ENCODE assay signal across 14 mouse cellular contexts in genomic region chr8:122181991-122182390, GRCm38 (mm10).
A peak's percentile ranks its signal among the peaks of the same experiment; 100 is the strongest.
DNase-seq lines count a peak whose midpoint lies in the region; ATAC-seq and TF ChIP-seq lines count a peak whose summit lies in the region.
"Had no signal": no experiment of that assay in that cellular context is flagged by ENCODE, and none has a peak within 500 bp of the region (broad histone marks: within the 10 kb centered on the region; RNA-seq: fewer than 3 reads in every experiment).

No protein-coding gene starts in this region.

- DNase-seq in adrenal gland, postnatal 14 days, result peak; percentile 18
- no peak for DNase-seq in adrenal gland, postnatal 10 days
- peak; percentile 25 for DNase-seq in lung, postnatal 10 days
- DNase-seq in lung, postnatal 25 days (ENCODE audit: low spot score), result no peak
- DNase-seq in heart, postnatal 0 days (ENCODE audit: low spot score), result peak; percentile 34
- DNase-seq in neural tube, embryonic 10.5 days (ENCODE audit: extremely low spot score, low spot score), result no peak
- DNase-seq in left cerebral cortex, postnatal 25 days (ENCODE audit: low spot score in 2 of 2), result no peak
- DNase-seq: B cell, adult 2 months had no signal

- 36% methylated on average over 9 of the region's 9 CpGs for WGBS in heart, postnatal 0 days
- 43% methylated on average over 9 of the region's 9 CpGs for WGBS in stomach, embryonic 16.5 days

- no peak overlapping the region for H3K4me3 ChIP-seq in heart, postnatal 0 days (ENCODE audit: low read depth, low read length)
- no peak overlapping the region for H3K4me3 ChIP-seq in stomach, embryonic 16.5 days (replicated peaks; ENCODE audit: low read length)
- H3K4me3 ChIP-seq: embryonic facial prominence, embryonic 13.5 days; liver, embryonic 12.5 days; neural tube, embryonic 15.5 days had no signal

- no peak overlapping the region for H3K9ac ChIP-seq in heart, postnatal 0 days (replicated peaks; ENCODE audit: low read depth, low read length)
- peak overlapping the region; percentile 26; the same call in 1 of the 2 replicates for H3K9ac ChIP-seq in stomach, embryonic 16.5 days (ENCODE audit: low read length)
- H3K9ac ChIP-seq: embryonic facial prominence, embryonic 13.5 days; liver, embryonic 12.5 days; neural tube, embryonic 15.5 days had no signal

- peak overlapping the region; percentile 51 for H3K27ac ChIP-seq in heart, postnatal 0 days (ENCODE audit: low read depth)
- no peak overlapping the region for H3K27ac ChIP-seq in stomach, embryonic 16.5 days (ENCODE audit: low read length)
- H3K27ac ChIP-seq: embryonic facial prominence, embryonic 13.5 days; hindbrain, postnatal 0 days; liver, embryonic 12.5 days; neural tube, embryonic 15.5 days had no signal

- peak overlapping the region; percentile 33; the same call in 1 of the 2 replicates for H3K4me2 ChIP-seq in heart, postnatal 0 days (ENCODE audit: low read depth, low read length)
- H3K4me2 ChIP-seq in stomach, embryonic 16.5 days (ENCODE audit: low read depth, low read length), result no peak overlapping the region
- H3K4me2 ChIP-seq: embryonic facial prominence, embryonic 13.5 days; liver, embryonic 12.5 days; midbrain, embryonic 11.5 days; neural tube, embryonic 15.5 days had no signal

- peak; percentile 18; the same call in 1 of the 2 replicates for ATAC-seq in heart, postnatal 0 days (ENCODE audit: insufficient read depth, low read depth)
- no peak for ATAC-seq in stomach, embryonic 16.5 days (ENCODE audit: insufficient read depth, low FRiP score)
- ATAC-seq: hindbrain, postnatal 0 days; liver, embryonic 12.5 days had no signal

- no peaks in the 10 kb centered on the region for H3K9me3 ChIP-seq in heart, postnatal 0 days (replicated peaks; ENCODE audit: control insufficient read depth, low read length)
- no peaks in the 10 kb centered on the region for H3K9me3 ChIP-seq in stomach, embryonic 16.5 days (replicated peaks; ENCODE audit: control insufficient read depth, low read length)
- H3K9me3 ChIP-seq: embryonic facial prominence, embryonic 13.5 days; liver, embryonic 12.5 days; neural tube, embryonic 15.5 days had no signal

- H3K4me1 ChIP-seq in heart, postnatal 0 days (ENCODE audit: control insufficient read depth, insufficient read depth), result peaks cover 10% of the 10 kb centered on the region
- peaks cover 17% of the 10 kb centered on the region for H3K4me1 ChIP-seq in stomach, embryonic 16.5 days (ENCODE audit: control insufficient read depth, insufficient read depth, low read length)

- no peak for TF ChIP-seq CTCF in heart, postnatal 0 days (IDR thresholded peaks at IDR 0.05; ENCODE audit: low read depth)

- intact Hi-C loops in left cerebral cortex, postnatal 25 days (cut with DNase I), result no loop called here

- no peak for TF ChIP-seq EP300 in heart, postnatal 0 days (IDR thresholded peaks at IDR 0.05; ENCODE audit: low read depth)

- 0 out of 2 replicates have a peak, but pooled peaks cover 3% of the 10 kb centered on the region for H3K27me3 ChIP-seq in heart, postnatal 0 days (ENCODE audit: control insufficient read depth, insufficient read depth, low read length)
- no peaks in the 10 kb centered on the region for H3K27me3 ChIP-seq in stomach, embryonic 16.5 days (ENCODE audit: control insufficient read depth, insufficient read depth, low read length)
- H3K27me3 ChIP-seq: embryonic facial prominence, embryonic 13.5 days; neural tube, embryonic 15.5 days had no signal

- no peaks in the 10 kb centered on the region for H3K36me3 ChIP-seq in heart, postnatal 0 days (replicated peaks; ENCODE audit: control insufficient read depth, insufficient read depth, low read length)
- no peaks in the 10 kb centered on the region for H3K36me3 ChIP-seq in stomach, embryonic 16.5 days (ENCODE audit: control insufficient read depth, insufficient read depth, low read length)
- H3K36me3 ChIP-seq: embryonic facial prominence, embryonic 13.5 days; liver, embryonic 12.5 days; neural tube, embryonic 15.5 days had no signal

Comparison
In these comparisons a context has a peak if more than half of its experiments do, and no peak if none do; other contexts are left out.
1. DNase-seq: peak in adrenal gland, postnatal 14 days (single experiment), lung, postnatal 10 days (single experiment) and heart, postnatal 0 days (single experiment); none in adrenal gland, postnatal 10 days (single experiment), lung, postnatal 25 days (single experiment), neural tube, embryonic 10.5 days (single experiment) and left cerebral cortex, postnatal 25 days (0 of 2).